Mouse (Mus musculus) forebrain, embryonic 14.5 days (tissue): ENCODE results near the gene Pate2. TPM values are rescaled to one million over a fixed set of nuclear protein-coding genes. Genes with fewer than 3 reads are reported as not detected.

ENCODE experiments used
- ATAC-seq: fragments of 200-750 bp; cut with Nextera tagmentation; 2 replicates; pipeline ENCODE4 v1.8.0; 2017; ENCODE audit warnings: mild to moderate bottlenecking, moderate library complexity
- DNase-seq: peaks from one replicate; pipeline ENCODE4 v3.0.0-alpha.2; 2015; ENCODE audit warnings: low spot score
- H3K27ac ChIP-seq: fragments of 300-500 bp; sonication (generic); 2 replicates; pipeline ENCODE4 v1.5.1; 2014; ENCODE audit warnings: low read depth, mild to moderate bottlenecking, control low read depth, low read length, moderate library complexity
- H3K27me3 ChIP-seq: fragments of 300-500 bp; sonication (generic); replicated peaks from 2 replicates; pipeline ENCODE4 v1.6.1; 2014; ENCODE audit warnings: low read length, control low read depth, mixed read lengths; ENCODE audit not compliant: control insufficient read depth, insufficient read depth
- H3K36me3 ChIP-seq: fragments of 300-500 bp; sonication (generic); 2 replicates; pipeline ENCODE4 v1.6.1; 2014; ENCODE audit warnings: low read length, control low read depth; ENCODE audit not compliant: control insufficient read depth, insufficient read depth
- H3K4me1 ChIP-seq: fragments of 300-500 bp; sonication (generic); 2 replicates; pipeline ENCODE4 v1.6.1; 2014; ENCODE audit warnings: antibody characterized with exemption, low read length, control low read depth; ENCODE audit not compliant: control insufficient read depth, insufficient read depth
- H3K4me2 ChIP-seq: fragments of 300-500 bp; sonication (generic); 2 replicates; pipeline ENCODE4 v1.6.1; 2014; ENCODE audit warnings: mild to moderate bottlenecking, control low read depth, low read length
- H3K4me3 ChIP-seq: fragments of 300-500 bp; sonication (generic); 2 replicates; pipeline ENCODE4 v1.5.1; 2014; ENCODE audit warnings: low read depth, low read length, control low read depth
- H3K9ac ChIP-seq: fragments of 300-500 bp; sonication (generic); 2 replicates; pipeline ENCODE4 v1.6.1; 2014; ENCODE audit warnings: mild to moderate bottlenecking, low read length, control low read depth, moderate library complexity
- H3K9me3 ChIP-seq: fragments of 300-500 bp; sonication (generic); replicated peaks from 2 replicates; pipeline ENCODE4 v1.6.1; 2016; ENCODE audit warnings: low read length, control low read depth, mixed read lengths; ENCODE audit not compliant: control insufficient read depth
- WGBS: fragments of 180-500 bp; shearing (Covaris S2); extraction: QIAGEN DNeasy Blood & Tissue Kit; methylation state at CpG from one replicate; pipeline ENCODE4 v1.1.7; 2014; 5-methylcytosine and 5-hydroxymethylcytosine counted together
- polyA plus RNA-seq: library from polyadenylated mRNA; unstranded; fragments of >200 nt; fragmentation: Nextera tagmentation; extraction: Ambion mirVana; gene quantifications from 2 replicates; pipeline ENCODE4 v1.2.1, GENCODE M21; 2014

The Pate2 gene
- polyA plus RNA-seq, 1 experiment from 2014 or later: 0.51 TPM

DNA sequence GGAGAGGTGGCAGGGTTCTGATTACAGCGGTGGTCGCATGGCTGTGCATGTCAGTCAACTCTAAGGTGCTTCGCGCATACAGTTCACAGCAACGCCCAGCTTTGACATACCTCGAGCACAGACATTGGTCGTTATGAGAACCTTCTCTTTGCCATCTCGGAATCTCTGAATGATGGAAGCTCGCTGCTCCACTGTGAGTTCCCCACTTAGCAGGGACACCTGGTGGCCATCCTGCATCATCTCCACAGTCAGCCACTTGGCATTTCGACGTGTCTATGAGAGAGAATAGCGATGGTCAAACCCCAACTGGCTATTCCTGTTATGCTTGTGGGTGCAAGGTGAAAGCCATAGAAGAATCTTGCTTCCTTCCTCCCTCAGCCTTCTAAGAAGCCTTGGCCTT lies 24.4 kb upstream of the Pate2 start:
- DNase-seq (no peak), ATAC-seq (no peak)
- H3K36me3 ChIP-seq: 0 out of 2 replicates have a peak, but pooled peaks cover 8% of the 10 kb centered on the region
- H3K4me2 ChIP-seq: no peak overlapping the region
- no peaks in the 10 kb centered on the region for H3K4me1 ChIP-seq
- no peak overlapping the region for H3K9ac ChIP-seq
- 75% methylated on average over 12 of the region's 12 CpGs for WGBS
- no peaks in the 10 kb centered on the region for H3K27me3 ChIP-seq
- H3K27ac ChIP-seq: no peak overlapping the region
- H3K4me3 ChIP-seq: no peak overlapping the region
- H3K9me3 ChIP-seq: no peaks in the 10 kb centered on the region

DNA sequence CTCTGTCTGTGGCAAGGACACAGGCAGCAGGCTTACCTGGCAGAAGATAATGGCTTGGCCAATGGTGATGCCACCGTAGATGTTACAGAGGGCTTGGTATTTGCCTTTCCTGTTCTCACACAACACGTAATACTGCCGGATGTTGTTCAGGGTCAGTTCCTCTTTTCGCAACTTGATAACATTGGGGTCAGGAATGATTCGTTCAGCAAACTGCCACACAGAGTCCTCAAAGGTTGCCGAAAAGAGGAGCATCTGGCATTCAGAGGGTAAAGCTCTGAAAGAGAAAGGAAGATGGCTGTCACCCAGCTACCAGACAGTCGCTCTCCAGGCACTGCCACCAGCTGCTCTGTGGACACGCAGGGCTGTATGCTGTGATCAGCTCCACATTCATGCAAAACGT lies 23.3 kb upstream of the Pate2 start:
- DNase-seq (no peak), ATAC-seq (no peak)
- no peaks in the 10 kb centered on the region for H3K27me3 ChIP-seq
- no peak overlapping the region for H3K4me3 ChIP-seq
- H3K4me2 ChIP-seq: no peak overlapping the region
- no peak overlapping the region for H3K9ac ChIP-seq
- no peaks in the 10 kb centered on the region for H3K4me1 ChIP-seq
- no peaks in the 10 kb centered on the region for H3K9me3 ChIP-seq
- 90% methylated on average over 9 of the region's 9 CpGs for WGBS
- 0 out of 2 replicates have a peak, but pooled peaks cover 8% of the 10 kb centered on the region for H3K36me3 ChIP-seq
- no peak overlapping the region for H3K27ac ChIP-seq

GRCm38 (mm10) chr9:35548455-35548854 lies 21.6 kb upstream of the Pate2 start:
- Histone ChIP-seq H3K4me3 (no peak overlapping the region), H3K9me3 (no peaks in the 10 kb centered on the region), H3K27ac (no peak overlapping the region), H3K9ac (no peak overlapping the region), H3K36me3 (0 out of 2 replicates have a peak, but pooled peaks cover 8% of the 10 kb centered on the region), H3K27me3 (no peaks in the 10 kb centered on the region), H3K4me1 (no peaks in the 10 kb centered on the region), H3K4me2 (no peak overlapping the region)
- no peak for DNase-seq
- WGBS: 85% methylated on average over 9 of the region's 9 CpGs
- no peak for ATAC-seq

DNA sequence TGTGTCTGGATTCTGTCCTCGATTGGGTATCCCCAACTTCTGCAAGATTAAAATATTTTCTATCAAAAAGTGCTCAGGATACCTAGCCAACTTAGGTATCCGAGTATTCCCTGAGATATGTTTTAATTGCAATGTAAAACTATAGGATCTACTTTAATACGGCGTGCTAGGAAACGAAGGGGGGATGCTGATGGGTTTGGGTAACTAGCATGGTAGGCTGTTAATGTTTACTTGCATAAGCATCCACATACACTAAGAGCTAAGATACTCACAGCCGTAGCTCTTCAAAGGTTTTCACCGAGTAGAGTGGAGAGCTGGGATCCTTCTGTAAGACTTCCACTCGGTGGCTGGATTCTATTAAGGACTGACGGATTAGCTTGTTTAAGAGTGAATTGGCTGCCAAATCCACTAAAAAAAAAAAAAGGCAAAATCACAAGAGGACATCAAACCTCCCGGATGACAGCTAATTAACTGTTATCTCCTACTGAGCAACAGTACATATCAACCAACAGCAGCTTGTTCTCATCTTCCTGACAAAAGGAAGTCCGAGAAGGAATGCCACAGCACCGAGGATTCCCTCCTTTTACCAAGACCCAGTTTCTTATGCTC lies 13.5 kb upstream of the Pate2 start:
- ATAC-seq (no peak), DNase-seq (no peak)
- Histone ChIP-seq H3K27me3 (peaks cover 4% of the 10 kb centered on the region; the same call in 1 of the 2 replicates), H3K9ac (no peak overlapping the region), H3K4me2 (no peak overlapping the region), H3K27ac (no peak overlapping the region), H3K9me3 (no peaks in the 10 kb centered on the region), H3K4me3 (no peak overlapping the region), H3K4me1 (peaks cover 11% of the 10 kb centered on the region), H3K36me3 (peaks cover 16% of the 10 kb centered on the region)
- 75% methylated on average over 12 of the region's 12 CpGs for WGBS

DNA sequence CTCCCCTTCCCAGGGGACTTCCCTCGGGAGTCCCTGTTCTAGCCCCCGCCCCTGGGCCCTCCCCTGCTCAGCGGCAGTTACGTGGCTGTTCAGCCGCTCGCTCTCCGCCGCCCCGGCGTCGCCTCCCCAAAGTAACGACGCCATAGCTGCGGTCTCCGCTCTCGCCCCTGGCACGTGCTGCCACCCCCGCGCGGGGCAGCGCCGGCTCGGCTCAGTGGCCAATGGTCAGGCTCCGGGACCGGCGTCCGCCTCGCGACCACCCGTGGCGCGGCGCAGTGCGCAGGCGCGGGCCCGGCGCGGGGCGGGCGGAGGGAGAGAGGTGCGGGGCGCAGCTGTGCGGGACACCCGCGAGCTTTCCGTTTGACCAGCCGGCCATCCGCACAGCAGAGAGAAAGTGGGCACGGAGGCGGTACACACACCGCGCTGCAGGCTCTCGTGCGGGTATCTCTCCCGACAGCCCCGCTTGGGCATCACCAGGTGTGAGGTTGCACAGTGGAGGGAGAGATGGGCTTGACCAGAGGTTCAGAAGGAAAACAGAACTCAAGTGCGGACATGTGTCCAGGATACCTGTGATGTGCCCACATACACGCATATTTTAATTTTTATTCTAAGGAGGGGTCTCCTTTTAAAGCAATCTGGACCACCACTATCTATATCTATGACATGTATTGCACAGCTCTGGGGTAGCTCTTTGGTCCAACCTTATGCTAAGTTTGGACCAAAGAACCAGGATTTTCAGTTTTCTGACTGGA lies 11.7 kb upstream of the Pate2 start, which contains the start of the genes Ddx25 and Pus3:
Ddx25 (minus strand) TSS at position 272 of the 752 bp plus-strand sequence.
Pus3 (plus strand) TSS at position 339 of the 752 bp plus-strand sequence.
- H3K27me3 ChIP-seq: peaks cover 4% of the 10 kb centered on the region; the same call in 1 of the 2 replicates
- H3K9ac ChIP-seq: peak within 1 kb of the TSS; percentile 71
- H3K4me3 ChIP-seq: peak within 1 kb of the TSS; percentile 60
- DNase-seq: peak; percentile 71
- WGBS: under 1% methylated on average over 59 of the region's 59 CpGs
- peak; percentile 83 for ATAC-seq
- peaks cover 11% of the 10 kb centered on the region for H3K4me1 ChIP-seq
- H3K36me3 ChIP-seq: peaks cover 25% of the 10 kb centered on the region
- peak within 1 kb of the TSS; percentile 92 for H3K4me2 ChIP-seq
- H3K9me3 ChIP-seq: no peaks in the 10 kb centered on the region
- H3K27ac ChIP-seq: peak within 1 kb of the TSS; percentile 75

- H3K27ac ChIP-seq: peak overlapping the region; percentile 75; the same call in 1 of the 2 replicates
- peak overlapping the region; percentile 71 for H3K9ac ChIP-seq
- H3K36me3 ChIP-seq: peaks cover 29% of the 10 kb centered on the region
- peak overlapping the region; percentile 92 for H3K4me2 ChIP-seq
- H3K4me1 ChIP-seq: peaks cover 11% of the 10 kb centered on the region
- peaks cover 4% of the 10 kb centered on the region; the same call in 1 of the 2 replicates for H3K27me3 ChIP-seq
- peak overlapping the region; percentile 60 for H3K4me3 ChIP-seq
- ATAC-seq (peak; percentile 94), DNase-seq (peak; percentile 98)
- 1% methylated on average over 31 of the region's 31 CpGs for WGBS
- no peaks in the 10 kb centered on the region for H3K9me3 ChIP-seq
Measured at GRCm38 (mm10) chr9:35559009-35559890, 10.8 kb upstream of the Pate2 start.

DNA sequence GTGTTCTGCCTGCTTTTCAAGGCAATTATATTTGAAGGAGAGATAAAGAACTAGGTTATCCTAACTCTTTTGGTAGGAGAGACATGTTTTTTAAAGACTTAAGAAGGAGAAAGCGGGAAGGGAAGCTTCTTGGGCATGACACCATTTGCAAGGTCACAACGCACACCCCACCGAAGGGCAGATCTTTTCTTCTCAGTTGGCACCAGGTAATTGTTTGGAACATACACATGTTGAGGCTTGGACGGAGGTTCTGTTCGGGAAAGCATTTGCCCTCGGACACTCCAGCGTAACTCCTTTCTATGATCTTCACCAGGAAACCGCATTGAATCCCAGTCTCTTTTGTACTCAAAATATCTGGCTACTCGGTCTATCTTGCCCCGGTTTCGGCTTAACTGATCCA lies 9.0 kb upstream of the Pate2 start:
- Histone ChIP-seq H3K4me3 (no peak overlapping the region), H3K27me3 (peaks cover 4% of the 10 kb centered on the region; the same call in 1 of the 2 replicates), H3K4me1 (peaks cover 11% of the 10 kb centered on the region), H3K4me2 (no peak overlapping the region), H3K9me3 (no peaks in the 10 kb centered on the region), H3K27ac (no peak overlapping the region), H3K9ac (no peak overlapping the region), H3K36me3 (peaks cover 42% of the 10 kb centered on the region)
- WGBS: 95% methylated on average over 11 of the region's 11 CpGs
- DNase-seq (no peak), ATAC-seq (no peak)

DNA sequence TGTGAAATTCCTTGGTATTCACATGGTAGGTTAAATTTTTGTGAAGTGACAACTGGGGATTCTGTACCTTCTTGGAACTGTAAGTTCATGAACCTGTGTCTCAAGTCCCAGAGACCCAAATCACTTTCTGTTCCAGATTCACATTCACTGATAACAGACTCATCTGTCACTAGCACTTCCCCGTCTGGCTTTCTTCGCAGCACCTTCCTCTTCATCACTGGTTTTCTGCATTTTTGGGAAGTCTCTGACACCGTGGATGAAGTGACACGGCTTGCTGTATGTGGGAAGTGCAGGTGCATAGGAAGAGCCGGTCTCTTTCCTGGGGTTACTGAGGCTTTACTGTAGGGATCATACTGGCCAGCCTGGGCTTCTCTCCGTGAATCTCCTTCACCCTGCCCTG lies 8.5 kb upstream of the Pate2 start:
- WGBS: 90% methylated on average over 6 of the region's 6 CpGs

More for the DNA sequence above, 8.5 kb upstream of the Pate2 start:
- Histone ChIP-seq H3K4me3 (no peak overlapping the region), H3K9me3 (no peaks in the 10 kb centered on the region), H3K27me3 (peaks cover 4% of the 10 kb centered on the region; the same call in 1 of the 2 replicates), H3K9ac (no peak overlapping the region), H3K27ac (no peak overlapping the region), H3K36me3 (peaks cover 47% of the 10 kb centered on the region), H3K4me2 (no peak overlapping the region), H3K4me1 (peaks cover 11% of the 10 kb centered on the region)
- ATAC-seq (no peak), DNase-seq (no peak)
